Mouse (Mus musculus) embryonic facial prominence, embryonic 14.5 days (tissue): Measurements from ENCODE around the gene Dip2b. TPM values are rescaled to one million over a fixed set of nuclear protein-coding genes. Genes with fewer than 3 reads are reported as not detected.

ENCODE experiments used
- ATAC-seq: fragments of 200-750 bp; cut with Nextera tagmentation; 2 replicates; pipeline ENCODE4 v1.8.0; 2017; ENCODE audit warnings: low read depth, moderate number of reproducible peaks, moderate TSS enrichment
- DNase-seq: peaks from one replicate; pipeline ENCODE4 v3.0.0-alpha.2; 2015; ENCODE audit warnings: low spot score
- H3K27ac ChIP-seq: fragments of 300-500 bp; sonication (generic); replicated peaks from 2 replicates; pipeline ENCODE4 v1.5.1; 2014; ENCODE audit warnings: low read depth, mild to moderate bottlenecking, low read length, moderate library complexity
- H3K27me3 ChIP-seq: fragments of 300-500 bp; sonication (generic); replicated peaks from 2 replicates; pipeline ENCODE4 v1.6.1; 2014; ENCODE audit warnings: low read length; ENCODE audit not compliant: control insufficient read depth, insufficient read depth
- H3K36me3 ChIP-seq: fragments of 300-500 bp; sonication (generic); 2 replicates; pipeline ENCODE4 v1.6.1; 2014; ENCODE audit warnings: low read length, mixed read lengths; ENCODE audit not compliant: control insufficient read depth, insufficient read depth
- H3K4me1 ChIP-seq: fragments of 300-500 bp; sonication (generic); 2 replicates; pipeline ENCODE4 v1.6.1; 2014; ENCODE audit warnings: antibody characterized with exemption, low read length; ENCODE audit not compliant: control insufficient read depth, insufficient read depth
- H3K4me2 ChIP-seq: fragments of 300-500 bp; sonication (generic); 2 replicates; pipeline ENCODE4 v1.6.1; 2014; ENCODE audit warnings: low read depth, mild to moderate bottlenecking, low read length, moderate library complexity, mixed read lengths
- H3K4me3 ChIP-seq: fragments of 300-500 bp; sonication (generic); 2 replicates; pipeline ENCODE4 v1.5.1; 2014; ENCODE audit warnings: low read depth, mild to moderate bottlenecking, low read length
- H3K9ac ChIP-seq: fragments of 300-500 bp; sonication (generic); 2 replicates; pipeline ENCODE4 v1.6.1; 2014; ENCODE audit warnings: low read depth, mild to moderate bottlenecking, low read length, moderate library complexity, mixed read lengths
- H3K9me3 ChIP-seq: fragments of 300-500 bp; sonication (generic); 2 replicates; pipeline ENCODE4 v1.6.1; 2016; ENCODE audit warnings: low read length; ENCODE audit not compliant: control insufficient read depth
- WGBS: fragments of 180-500 bp; shearing (Covaris S2); extraction: QIAGEN DNeasy Blood & Tissue Kit; methylation state at CpG from one replicate; pipeline ENCODE4 v1.1.7; 2014; 5-methylcytosine and 5-hydroxymethylcytosine counted together
- polyA plus RNA-seq: library from polyadenylated mRNA; unstranded; fragments of >200 nt; fragmentation: Nextera tagmentation; extraction: Ambion mirVana; gene quantifications from 2 replicates; pipeline ENCODE4 v1.2.1, GENCODE M21; 2014

Gene Dip2b
- polyA plus RNA-seq, 1 experiment from 2014 or later = 15.3 TPM

GRCm38 (mm10) chr15:100235208-100235965 is 196.9 kb downstream of the Dip2b start:
- no peak for DNase-seq
- no peak overlapping the region for H3K4me2 ChIP-seq
- WGBS = 91% methylated on average over 12 of the region's 12 CpGs
- H3K9ac ChIP-seq = no peak overlapping the region
- no peaks in the 10 kb centered on the region for H3K27me3 ChIP-seq
- no peak for ATAC-seq
- no peaks in the 10 kb centered on the region for H3K4me1 ChIP-seq
- H3K4me3 ChIP-seq = no peak overlapping the region
- H3K27ac ChIP-seq = no peak overlapping the region
- no peaks in the 10 kb centered on the region for H3K9me3 ChIP-seq
- peaks cover 65% of the 10 kb centered on the region for H3K36me3 ChIP-seq

- Histone ChIP-seq H3K9me3 (no peaks in the 10 kb centered on the region), H3K4me3 (no peak overlapping the region), H3K27ac (no peak overlapping the region), H3K36me3 (peaks cover 81% of the 10 kb centered on the region), H3K27me3 (no peaks in the 10 kb centered on the region), H3K9ac (no peak overlapping the region), H3K4me2 (no peak overlapping the region), H3K4me1 (no peaks in the 10 kb centered on the region)
- no peak for ATAC-seq
- no peak for DNase-seq
- WGBS = 90% methylated on average over 6 of the region's 6 CpGs
Measured at GRCm38 (mm10) chr15:100236952-100237351, 198.5 kb downstream of the Dip2b start.

- no peaks in the 10 kb centered on the region for H3K9me3 ChIP-seq
- H3K4me1 ChIP-seq = no peaks in the 10 kb centered on the region
- no peak for DNase-seq
- no peak overlapping the region for H3K9ac ChIP-seq
- no peaks in the 10 kb centered on the region for H3K27me3 ChIP-seq
- 97% methylated on average over 6 of the region's 6 CpGs for WGBS
- no peak overlapping the region for H3K4me2 ChIP-seq
- no peak overlapping the region for H3K4me3 ChIP-seq
- H3K36me3 ChIP-seq = peaks cover 91% of the 10 kb centered on the region
- ATAC-seq = no peak
- no peak overlapping the region for H3K27ac ChIP-seq
Measured at GRCm38 (mm10) chr15:100241780-100242179, 203.3 kb downstream of the Dip2b start.

GRCm38 (mm10) chr15:100245951-100246350 is 207.5 kb downstream of the Dip2b start:
- Histone ChIP-seq H3K27me3 (no peaks in the 10 kb centered on the region), H3K4me1 (no peaks in the 10 kb centered on the region), H3K36me3 (peaks cover 96% of the 10 kb centered on the region), H3K4me3 (no peak overlapping the region), H3K9me3 (no peaks in the 10 kb centered on the region), H3K9ac (no peak overlapping the region), H3K27ac (no peak overlapping the region), H3K4me2 (no peak overlapping the region)
- ATAC-seq (no peak), DNase-seq (no peak)
- WGBS = 95% methylated on average over 7 of the region's 7 CpGs

GRCm38 (mm10) chr15:100247296-100247695 is 208.8 kb downstream of the Dip2b start:
- Histone ChIP-seq H3K4me2 (no peak overlapping the region), H3K9me3 (no peaks in the 10 kb centered on the region), H3K27ac (no peak overlapping the region), H3K36me3 (peaks cover 96% of the 10 kb centered on the region), H3K4me1 (no peaks in the 10 kb centered on the region), H3K27me3 (no peaks in the 10 kb centered on the region), H3K4me3 (no peak overlapping the region), H3K9ac (no peak overlapping the region)
- DNase-seq = no peak
- no peak for ATAC-seq
- WGBS = 94% methylated on average over 9 of the region's 9 CpGs

- Histone ChIP-seq H3K27me3 (no peaks in the 10 kb centered on the region), H3K4me2 (no peak overlapping the region), H3K4me3 (no peak overlapping the region), H3K4me1 (no peaks in the 10 kb centered on the region), H3K9me3 (no peaks in the 10 kb centered on the region), H3K9ac (no peak overlapping the region), H3K36me3 (peaks cover 96% of the 10 kb centered on the region), H3K27ac (no peak overlapping the region)
- DNase-seq = no peak
- ATAC-seq = no peak
- WGBS = 94% methylated on average over 6 of the region's 6 CpGs
Measured at GRCm38 (mm10) chr15:100248665-100249433, 210.4 kb downstream of the Dip2b start.

GRCm38 (mm10) chr15:100251153-100251780 is 212.8 kb downstream of the Dip2b start:
- H3K36me3 ChIP-seq = peaks cover 98% of the 10 kb centered on the region
- no peak overlapping the region for H3K27ac ChIP-seq
- H3K9me3 ChIP-seq = no peaks in the 10 kb centered on the region
- no peaks in the 10 kb centered on the region for H3K27me3 ChIP-seq
- no peak for DNase-seq
- ATAC-seq = no peak
- H3K4me2 ChIP-seq = no peak overlapping the region
- 91% methylated on average over 6 of the region's 6 CpGs for WGBS
- no peak overlapping the region for H3K4me3 ChIP-seq
- H3K9ac ChIP-seq = no peak overlapping the region
- H3K4me1 ChIP-seq = no peaks in the 10 kb centered on the region

- Histone ChIP-seq H3K27ac (no peak overlapping the region), H3K9ac (no peak overlapping the region), H3K4me2 (no peak overlapping the region), H3K4me3 (no peak overlapping the region), H3K9me3 (no peaks in the 10 kb centered on the region), H3K27me3 (no peaks in the 10 kb centered on the region), H3K36me3 (peaks cover 85% of the 10 kb centered on the region), H3K4me1 (no peaks in the 10 kb centered on the region)
- DNase-seq = no peak
- ATAC-seq = no peak
- WGBS = 81% methylated on average over 6 of the region's 6 CpGs
Measured at GRCm38 (mm10) chr15:100256386-100256785, 217.9 kb downstream of the Dip2b start.
